Mouse (Mus musculus): ENCODE results near the gene Atrip. TPM values are rescaled to one million over a fixed set of nuclear protein-coding genes. Genes with fewer than 3 reads are reported as not detected.

Gene Atrip
- polyA plus RNA-seq, 1 experiment from 2014 or later: 27.8 TPM

DNA sequence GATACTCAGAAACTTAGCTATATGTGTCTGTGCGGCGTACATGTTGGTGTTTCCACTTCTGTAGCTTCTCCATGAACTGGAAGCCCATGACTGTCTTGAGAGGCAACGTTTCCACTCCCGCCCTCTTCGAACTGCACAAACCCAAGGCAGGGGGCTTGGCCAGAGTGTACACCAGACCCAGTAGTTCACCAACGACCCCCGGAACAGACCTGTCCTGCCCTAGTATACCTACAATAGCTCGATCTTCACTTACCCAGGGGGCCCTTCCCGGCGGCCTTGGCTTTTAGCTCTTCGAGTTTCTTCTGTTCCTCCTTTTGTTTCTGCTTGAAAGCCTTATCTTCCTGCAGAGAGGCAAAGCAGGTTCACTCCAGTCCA, 7.8 kb upstream of the Atrip start:
- H3K27me3 ChIP-seq: no peaks in the 10 kb centered on the region
- 6% methylated on average over 11 of the region's 11 CpGs for WGBS

DNA sequence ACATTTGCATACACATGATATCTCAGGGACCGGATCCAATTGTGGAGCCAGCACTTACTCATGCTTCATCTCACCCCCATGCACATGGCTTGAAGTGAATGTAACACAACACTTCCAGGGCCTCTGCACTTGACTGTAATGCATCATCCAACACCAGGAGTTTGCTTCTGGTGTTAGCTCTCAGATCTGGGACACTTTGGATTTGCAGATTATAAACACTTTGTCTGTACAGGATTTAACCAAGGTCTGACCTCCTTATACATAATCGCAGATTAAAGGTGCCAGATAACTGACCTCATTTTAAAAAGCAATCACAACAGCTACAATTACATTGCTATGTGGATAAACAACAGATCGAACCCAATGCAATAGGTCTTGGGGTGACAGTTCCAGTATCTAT, 6.6 kb upstream of the Atrip start:
- Histone ChIP-seq H3K36me3 (peaks cover 28% of the 10 kb centered on the region), H3K4me2 (peak overlapping the region; percentile 96; the same call in 1 of the 2 replicates), H3K27me3 (no peaks in the 10 kb centered on the region), H3K4me1 (replicated peaks) (peaks cover 26% of the 10 kb centered on the region), H3K4me3 (0 out of 2 replicates have a peak overlapping the region, but pooled peaks have one; percentile 81), H3K27ac (no peak overlapping the region), H3K9me3 (no peaks in the 10 kb centered on the region), H3K9ac (no peak overlapping the region; the same call in 1 of the 2 replicates)
- ATAC-seq (ENCODE audit: low FRiP score): no peak
- 96% methylated on average over 3 of the region's 3 CpGs for WGBS

More for the DNA sequence above, 7.8 kb upstream of the Atrip start:
- H3K36me3 ChIP-seq: peaks cover 28% of the 10 kb centered on the region
- peak overlapping the region; percentile 82 for H3K27ac ChIP-seq
- peak overlapping the region; percentile 81 for H3K4me3 ChIP-seq
- no peaks in the 10 kb centered on the region for H3K9me3 ChIP-seq
- peak; percentile 58 for ATAC-seq (ENCODE audit: low FRiP score)
- H3K4me1 ChIP-seq (replicated peaks): peaks cover 26% of the 10 kb centered on the region
- peak overlapping the region; percentile 91 for H3K9ac ChIP-seq
- H3K4me2 ChIP-seq: peak overlapping the region; percentile 96

DNA sequence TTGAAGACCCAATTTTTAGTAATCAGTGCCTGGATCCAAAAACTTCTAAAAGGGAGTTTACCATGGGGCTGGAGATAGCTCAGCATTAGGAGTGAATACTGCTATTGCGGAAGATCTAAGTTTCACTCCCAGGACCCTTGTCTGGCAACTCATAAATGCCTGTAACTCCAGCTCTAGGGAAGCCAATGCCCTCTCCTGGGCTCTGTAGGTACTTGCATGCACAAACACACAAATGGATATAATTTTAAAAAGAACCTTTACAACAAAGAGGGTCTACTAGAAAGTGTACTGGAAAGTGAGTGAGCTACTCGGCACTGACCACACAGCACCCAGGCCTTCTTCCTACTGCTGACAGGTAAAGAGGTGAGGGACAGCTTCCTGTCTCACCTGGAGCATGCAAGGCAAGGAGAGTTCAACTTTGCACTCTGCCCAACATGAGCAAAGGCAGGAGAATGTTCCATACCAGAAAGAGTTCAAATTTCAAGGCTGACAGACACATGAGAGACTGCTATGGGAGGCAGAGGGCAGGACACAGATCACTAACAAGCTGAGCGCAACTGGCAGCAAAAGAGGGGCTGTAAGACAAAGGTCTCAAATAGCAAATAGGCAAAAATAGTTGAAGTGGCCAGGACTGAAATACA, 5.7 kb downstream of the Atrip start:
- Histone ChIP-seq H3K4me3 (no peak overlapping the region), H3K4me2 (no peak overlapping the region), H3K9ac (no peak overlapping the region), H3K9me3 (no peaks in the 10 kb centered on the region), H3K36me3 (peaks cover 86% of the 10 kb centered on the region), H3K27ac (no peak overlapping the region), H3K27me3 (no peaks in the 10 kb centered on the region), H3K4me1 (replicated peaks) (peaks cover 18% of the 10 kb centered on the region)
- no peak for ATAC-seq (ENCODE audit: low FRiP score)
- WGBS: 94% methylated on average over 3 of the region's 3 CpGs

DNA sequence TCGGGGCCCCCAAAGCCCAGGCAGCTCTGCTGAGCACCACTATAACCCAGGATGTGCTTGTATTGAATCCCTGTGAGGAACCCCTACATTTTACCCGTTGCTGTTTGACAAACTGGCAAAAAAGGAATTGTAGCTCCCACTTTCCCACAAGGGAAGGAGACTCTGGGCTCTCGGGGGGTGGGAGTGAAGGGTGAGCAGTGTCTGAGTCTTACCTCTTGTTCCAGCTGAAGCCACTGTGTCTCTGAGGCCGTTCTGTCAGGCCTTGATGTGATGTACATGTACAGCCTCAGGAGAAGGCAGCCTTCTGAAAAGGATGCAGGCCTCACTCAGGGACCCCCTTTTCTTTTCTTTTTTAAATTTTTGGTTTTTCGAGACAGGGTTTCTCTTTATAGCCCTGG, 13.0 kb downstream of the Atrip start:
- 93% methylated on average over 5 of the region's 5 CpGs for WGBS
- no peaks in the 10 kb centered on the region for H3K27me3 ChIP-seq
- H3K4me1 ChIP-seq (replicated peaks): peaks cover 17% of the 10 kb centered on the region
- no peak overlapping the region for H3K4me3 ChIP-seq
- no peak overlapping the region for H3K4me2 ChIP-seq
- ATAC-seq (ENCODE audit: low FRiP score): no peak
- H3K27ac ChIP-seq: no peak overlapping the region
- no peaks in the 10 kb centered on the region for H3K9me3 ChIP-seq
- peaks cover 83% of the 10 kb centered on the region for H3K36me3 ChIP-seq
- no peak overlapping the region for H3K9ac ChIP-seq

DNA sequence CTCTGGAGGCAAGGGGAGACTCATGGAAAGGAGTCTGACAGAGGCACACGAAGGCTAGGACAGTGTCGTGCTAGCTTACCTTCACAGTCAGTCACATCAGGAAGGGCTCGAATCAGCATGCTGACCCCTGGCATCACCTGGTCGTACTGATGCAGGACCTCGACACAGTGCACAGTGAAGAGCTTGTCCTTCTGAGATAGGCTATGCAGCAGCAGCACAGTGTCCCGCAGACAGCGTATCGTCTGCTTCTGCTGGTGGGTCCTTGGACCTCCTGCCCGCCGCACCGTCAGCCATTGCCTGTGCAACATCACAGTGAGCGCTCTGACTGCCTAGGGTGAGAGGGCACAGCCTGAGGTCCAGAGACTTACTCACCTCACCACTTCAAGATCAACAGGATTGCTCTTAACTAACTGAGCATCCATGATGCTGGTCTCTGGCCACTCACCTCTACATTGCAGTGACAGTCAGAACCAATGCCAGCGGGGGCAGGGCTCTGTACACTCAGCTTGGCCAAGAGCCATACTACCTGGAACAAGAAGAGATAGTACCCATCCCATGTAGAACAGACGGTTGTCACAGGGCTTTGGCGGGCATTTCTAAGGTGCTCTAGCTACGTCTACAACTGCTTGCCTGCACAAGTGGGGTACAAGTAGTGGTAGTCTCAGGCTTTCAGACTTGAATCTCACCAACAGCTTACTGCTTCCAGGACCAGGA, 13.6 kb downstream of the Atrip start:
- no peak for ATAC-seq (ENCODE audit: low FRiP score)
- H3K4me3 ChIP-seq: no peak overlapping the region
- H3K9me3 ChIP-seq: no peaks in the 10 kb centered on the region
- no peak overlapping the region for H3K9ac ChIP-seq
- 0 out of 2 replicates have a peak overlapping the region, but pooled peaks have one; percentile 36 for H3K27ac ChIP-seq
- H3K27me3 ChIP-seq: no peaks in the 10 kb centered on the region
- H3K4me2 ChIP-seq: no peak overlapping the region
- H3K4me1 ChIP-seq (replicated peaks): peaks cover 21% of the 10 kb centered on the region
- H3K36me3 ChIP-seq: peaks cover 78% of the 10 kb centered on the region
- WGBS: 92% methylated on average over 16 of the region's 16 CpGs

DNA sequence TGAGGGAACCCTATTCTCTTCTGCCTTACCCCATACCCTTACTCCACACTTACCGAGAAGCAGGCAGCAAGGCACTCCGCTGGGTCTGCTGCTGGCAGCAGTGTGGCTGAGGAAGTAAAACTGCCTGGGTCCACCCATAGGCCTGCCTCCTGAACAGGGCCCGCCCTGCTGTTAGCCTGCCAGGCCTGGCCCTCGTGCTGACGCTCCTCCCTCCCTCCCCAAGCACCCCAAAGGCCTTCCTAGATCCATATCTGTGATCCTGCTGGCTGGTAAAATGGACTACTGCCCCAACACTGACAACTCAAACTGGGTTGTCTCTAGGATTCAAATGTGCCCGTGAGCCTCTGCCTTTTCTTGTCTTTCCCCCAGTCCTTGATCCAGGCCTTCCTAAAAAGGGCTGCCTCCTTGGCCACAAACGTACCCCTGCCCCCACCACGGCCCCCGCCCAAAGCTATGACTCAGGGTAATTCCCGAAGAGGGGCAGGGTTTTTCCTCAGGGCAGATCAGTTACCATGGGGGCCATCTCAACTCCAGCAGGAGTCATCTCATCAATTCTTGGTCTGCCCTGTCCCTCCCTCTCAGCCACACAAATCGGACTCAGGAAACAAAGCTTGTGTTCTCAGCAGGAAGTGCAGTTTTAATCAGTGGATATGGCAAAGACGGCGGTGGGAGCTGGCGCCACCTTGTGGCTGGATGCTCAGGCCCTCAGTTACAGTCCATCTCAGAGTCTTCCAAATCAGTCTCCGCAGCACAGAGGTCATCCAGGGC, 14.6 kb downstream of the Atrip start, which contains the start of gene Trex1:
Gene Trex1, minus strand, starts transcription at position 599 of the 768 bp plus-strand sequence.
- Histone ChIP-seq H3K27ac (peak within 1 kb of the TSS; percentile 89), H3K9me3 (no peaks in the 10 kb centered on the region), H3K4me3 (peak within 1 kb of the TSS; percentile 33), H3K9ac (peak within 1 kb of the TSS; percentile 73), H3K27me3 (no peaks in the 10 kb centered on the region), H3K4me2 (peak within 1 kb of the TSS; percentile 59), H3K4me1 (replicated peaks) (peaks cover 28% of the 10 kb centered on the region), H3K36me3 (peaks cover 67% of the 10 kb centered on the region)
- 27% methylated on average over 15 of the region's 15 CpGs for WGBS
- ATAC-seq (ENCODE audit: low FRiP score): peak; percentile 58

DNA sequence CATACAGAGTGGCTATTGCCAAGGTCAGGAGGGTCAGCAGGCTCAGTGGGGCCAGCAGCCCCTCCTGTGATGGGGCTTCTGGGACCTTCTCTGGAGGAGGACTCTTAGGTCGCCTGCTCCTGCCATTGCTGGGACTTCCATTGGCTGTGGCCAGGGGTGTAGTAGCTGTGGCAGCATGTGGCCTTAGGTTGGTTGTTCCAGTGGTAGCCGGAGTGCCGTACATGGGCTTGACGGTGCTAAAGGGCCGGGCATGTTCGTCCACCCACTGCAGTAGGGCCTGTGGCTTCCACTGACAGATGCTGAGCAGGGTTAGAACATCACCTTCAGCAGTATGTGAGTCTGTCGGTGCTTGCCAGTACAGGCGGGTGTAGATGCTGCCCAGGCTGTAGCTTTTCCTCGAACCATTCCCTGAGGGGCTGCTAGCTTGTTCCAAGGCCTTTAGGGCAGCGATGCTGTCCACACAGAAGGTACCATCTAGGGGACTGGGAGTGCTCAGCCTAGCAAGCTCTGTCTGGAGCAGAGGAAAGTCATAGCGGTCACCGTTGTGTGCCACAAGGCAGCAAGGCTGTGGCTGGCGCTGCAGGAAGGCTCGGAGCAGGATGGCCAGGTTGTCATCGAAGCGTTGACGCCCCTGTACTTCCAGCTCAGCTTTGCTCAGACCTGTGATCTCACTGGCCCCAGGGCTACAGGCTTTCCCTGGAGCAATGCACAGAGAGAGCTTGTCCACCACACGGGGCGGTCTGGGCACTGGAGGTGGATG, 15.7 kb downstream of the Atrip start:
- no peak overlapping the region for H3K4me3 ChIP-seq

DNA sequence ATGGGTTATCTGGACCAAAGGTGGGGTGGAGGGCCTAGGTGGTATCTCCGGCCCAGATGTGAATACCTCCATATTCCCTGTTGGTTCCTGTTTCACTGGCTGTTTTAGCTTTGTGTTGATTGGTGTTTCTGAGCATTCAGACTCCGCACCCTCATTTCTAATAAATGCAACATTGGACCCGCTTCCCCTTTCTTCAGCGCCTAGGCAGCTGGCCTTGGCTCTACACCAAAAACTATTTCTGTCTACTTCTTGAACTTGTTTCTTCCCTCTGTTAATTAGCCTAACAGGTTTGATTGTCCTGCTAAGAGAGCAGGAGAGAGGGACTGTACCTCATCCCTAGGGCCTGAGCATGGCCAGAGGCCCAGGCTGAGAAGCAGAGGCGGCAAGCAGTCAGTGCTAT, 16.4 kb downstream of the Atrip start:
- WGBS: 97% methylated on average over 5 of the region's 5 CpGs
- H3K9me3 ChIP-seq: no peaks in the 10 kb centered on the region
- peak overlapping the region; percentile 29; the same call in 1 of the 2 replicates for H3K9ac ChIP-seq
- no peak overlapping the region for H3K4me2 ChIP-seq
- peaks cover 50% of the 10 kb centered on the region for H3K36me3 ChIP-seq
- H3K27ac ChIP-seq: no peak overlapping the region
- H3K4me3 ChIP-seq: no peak overlapping the region
- no peaks in the 10 kb centered on the region for H3K27me3 ChIP-seq
- ATAC-seq (ENCODE audit: low FRiP score): no peak
- peaks cover 29% of the 10 kb centered on the region for H3K4me1 ChIP-seq (replicated peaks)

More for the DNA sequence above, 15.7 kb downstream of the Atrip start:
- peak overlapping the region; percentile 73; the same call in 1 of the 2 replicates for H3K9ac ChIP-seq
- no peak for ATAC-seq (ENCODE audit: low FRiP score)
- no peaks in the 10 kb centered on the region for H3K9me3 ChIP-seq
- H3K27me3 ChIP-seq: no peaks in the 10 kb centered on the region
- WGBS: 93% methylated on average over 19 of the region's 19 CpGs
- H3K4me2 ChIP-seq: peak overlapping the region; percentile 59; the same call in 1 of the 2 replicates
- H3K27ac ChIP-seq: peak overlapping the region; percentile 89; the same call in 1 of the 2 replicates
- peaks cover 29% of the 10 kb centered on the region for H3K4me1 ChIP-seq (replicated peaks)
- peaks cover 56% of the 10 kb centered on the region for H3K36me3 ChIP-seq

DNA sequence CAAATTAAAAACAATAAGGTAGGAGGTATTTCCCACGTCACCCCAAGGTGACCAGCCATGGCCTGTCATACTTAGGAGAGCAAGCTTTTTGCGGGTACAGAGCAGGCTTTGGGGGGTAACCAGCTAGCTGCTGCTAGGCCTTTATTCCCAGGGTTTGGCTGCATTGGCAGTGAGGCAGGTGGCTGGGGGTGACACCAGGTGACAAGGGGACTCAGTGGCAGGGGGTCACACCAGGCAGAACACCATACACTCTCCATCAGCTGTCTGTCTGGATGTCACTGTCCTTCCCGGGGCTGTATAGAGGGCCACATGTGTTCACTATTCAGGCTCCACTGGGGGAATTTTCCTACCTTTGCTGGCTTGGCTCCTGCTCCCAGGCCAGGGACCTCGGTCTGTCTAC, 17.0 kb downstream of the Atrip start:
- Histone ChIP-seq H3K9me3 (no peaks in the 10 kb centered on the region), H3K36me3 (peaks cover 44% of the 10 kb centered on the region), H3K4me3 (no peak overlapping the region), H3K27ac (no peak overlapping the region), H3K4me2 (no peak overlapping the region), H3K27me3 (no peaks in the 10 kb centered on the region), H3K9ac (peak overlapping the region; percentile 29; the same call in 1 of the 2 replicates), H3K4me1 (replicated peaks) (peaks cover 29% of the 10 kb centered on the region)
- 89% methylated on average over 4 of the region's 4 CpGs for WGBS
- ATAC-seq (ENCODE audit: low FRiP score): no peak

DNA sequence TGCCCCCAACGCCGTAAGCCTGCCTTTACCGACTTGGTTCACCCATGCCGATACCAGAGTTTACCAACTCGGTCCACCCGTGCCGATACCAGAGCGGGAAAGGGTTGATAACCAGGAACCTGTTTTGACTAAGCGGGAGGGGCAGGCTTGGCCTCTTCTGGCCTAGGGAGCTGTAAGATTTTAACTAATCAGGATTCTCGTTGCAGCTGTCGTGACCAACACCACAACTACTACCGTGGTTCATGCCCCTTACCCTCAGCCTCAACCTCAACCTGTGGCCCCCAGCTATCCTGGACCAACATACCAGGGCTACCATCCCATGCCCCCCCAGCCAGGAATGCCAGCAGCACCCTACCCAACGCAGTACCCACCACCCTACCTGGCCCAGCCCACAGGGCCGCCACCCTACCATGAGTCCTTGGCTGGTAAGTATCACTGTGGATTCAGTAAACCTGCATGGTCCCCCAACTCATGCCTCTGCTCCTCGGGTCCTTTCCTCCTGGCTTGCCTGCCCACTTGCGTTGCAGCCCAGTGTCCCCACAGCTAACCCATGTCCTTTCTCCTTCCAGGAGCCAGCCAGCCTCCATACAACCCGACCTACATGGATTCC, 17.7 kb downstream of the Atrip start:
- no peak for ATAC-seq (ENCODE audit: low FRiP score)
- 93% methylated on average over 17 of the region's 17 CpGs for WGBS

DNA sequence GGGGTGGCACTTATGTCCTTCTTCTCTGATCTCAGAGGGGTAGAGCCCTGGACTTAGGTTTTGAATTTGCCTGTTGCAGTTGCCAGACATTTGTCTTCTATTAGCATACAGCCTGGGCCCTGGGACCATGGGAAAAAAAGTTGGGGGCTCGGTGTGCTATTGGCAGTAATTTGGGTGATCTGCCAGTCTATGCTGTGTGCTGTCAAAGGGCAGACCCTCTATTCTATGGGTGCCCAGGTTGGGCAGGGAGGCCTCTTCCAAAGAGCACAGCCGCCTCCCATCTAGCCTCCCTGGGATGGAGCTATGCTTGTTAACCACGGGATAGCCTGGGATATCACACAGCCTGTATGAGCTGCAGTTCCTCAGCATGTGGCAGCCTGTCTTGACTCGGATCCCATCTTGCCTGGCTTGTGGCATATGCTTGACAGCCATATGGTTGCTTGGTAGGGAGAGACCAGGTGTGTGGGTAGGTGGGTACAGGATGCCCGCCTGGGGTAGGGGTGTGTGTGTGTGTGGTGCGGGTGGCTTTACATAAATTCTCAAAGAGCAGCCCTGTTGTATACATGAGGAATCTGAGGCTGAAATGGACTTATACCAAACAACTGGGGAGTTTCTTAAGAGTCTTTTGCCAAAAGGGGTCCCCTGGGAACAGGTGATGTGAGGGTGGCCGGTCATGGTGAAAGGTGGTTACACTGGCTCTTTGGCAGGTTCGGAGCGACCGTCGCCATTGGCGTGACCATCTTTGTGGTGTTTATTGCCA, 18.5 kb downstream of the Atrip start:
- peak overlapping the region; percentile 56 for H3K4me2 ChIP-seq
- H3K4me1 ChIP-seq (replicated peaks): peaks cover 29% of the 10 kb centered on the region
- peak overlapping the region; percentile 61 for H3K27ac ChIP-seq
- peak overlapping the region; percentile 65 for H3K9ac ChIP-seq
- 89% methylated on average over 12 of the region's 12 CpGs for WGBS
- H3K9me3 ChIP-seq: no peaks in the 10 kb centered on the region
- no peaks in the 10 kb centered on the region for H3K27me3 ChIP-seq
- ATAC-seq (ENCODE audit: low FRiP score): no peak
- peak overlapping the region; percentile 34 for H3K4me3 ChIP-seq
- H3K36me3 ChIP-seq: peaks cover 33% of the 10 kb centered on the region

More for the DNA sequence above, 17.7 kb downstream of the Atrip start:
- Histone ChIP-seq H3K9ac (no peak overlapping the region), H3K36me3 (peaks cover 39% of the 10 kb centered on the region), H3K4me2 (no peak overlapping the region), H3K4me1 (replicated peaks) (peaks cover 29% of the 10 kb centered on the region), H3K4me3 (no peak overlapping the region), H3K9me3 (no peaks in the 10 kb centered on the region), H3K27me3 (no peaks in the 10 kb centered on the region), H3K27ac (no peak overlapping the region)
